Mouse (Mus musculus): ENCODE data around the gene Gm9767.

Gene Gm9767

GRCm38 (mm10) chr10:26077671-26078481, at the start of gene Gm9767:
TSS of gene Gm9767 (plus strand) at chr10:26078255.
- 2% methylated on average over 52 of the region's 52 CpGs for WGBS

- WGBS: 35% methylated on average over 5 of the region's 5 CpGs
Observed at GRCm38 (mm10) chr10:26034931-26035330, 43.1 kb upstream of the Gm9767 start.

GRCm38 (mm10) chr10:26051177-26051576, 26.9 kb upstream of the Gm9767 start:
- WGBS: 97% methylated on average over 2 of the region's 2 CpGs

GRCm38 (mm10) chr10:26059662-26060307, 18.3 kb upstream of the Gm9767 start:
- 57% methylated on average over 3 of the region's 3 CpGs for WGBS

GRCm38 (mm10) chr10:26063071-26063470, 15.0 kb upstream of the Gm9767 start:
- WGBS: 92% methylated on average over 4 of the region's 4 CpGs

- 76% methylated on average over 5 of the region's 5 CpGs for WGBS
Observed at GRCm38 (mm10) chr10:26071986-26072385, 6.1 kb upstream of the Gm9767 start.

GRCm38 (mm10) chr10:26076949-26077348, 1.1 kb upstream of the Gm9767 start:
- WGBS: 44% methylated on average over 9 of the region's 9 CpGs

- WGBS: under 1% methylated on average over 46 of the region's 46 CpGs
Observed at GRCm38 (mm10) chr10:26078521-26079142, 577 bp downstream of the Gm9767 start, which contains the start of gene Tmem200a. TSS of gene Tmem200a (minus strand) at chr10:26079052.

GRCm38 (mm10) chr10:26079678-26080077, 1.6 kb downstream of the Gm9767 start:
- WGBS: 63% methylated on average over 3 of the region's 3 CpGs

- 82% methylated on average over 4 of the region's 4 CpGs for WGBS
Observed at GRCm38 (mm10) chr10:26082081-26082480, 4.0 kb downstream of the Gm9767 start.

GRCm38 (mm10) chr10:26103330-26103982, 25.4 kb downstream of the Gm9767 start:
- WGBS: 79% methylated on average over 3 of the region's 3 CpGs

- 54% methylated on average over 4 of the region's 4 CpGs for WGBS
Observed at GRCm38 (mm10) chr10:26114409-26114808, 36.4 kb downstream of the Gm9767 start.

- WGBS: 47% methylated on average over 6 of the region's 6 CpGs
Observed at GRCm38 (mm10) chr10:26119067-26119821, 41.2 kb downstream of the Gm9767 start.

- 38% methylated on average over 1 of the region's 1 CpGs for WGBS
Observed at GRCm38 (mm10) chr10:26119822-26120183, 41.7 kb downstream of the Gm9767 start.
